Mouse (Mus musculus): ENCODE measurements around the gene Olfr319.
"Not testable (repeated sequence)": the region's sequence is repeated elsewhere in the genome, so short reads cannot be mapped to it uniquely, and the experiment has no call there.

The Olfr319 gene

GRCm38 (mm10) chr11:58698862-58699261 is at the start of gene Olfr319:
Olfr319 (plus strand) TSS chr11:58699162.
- no peak for DNase-seq (ENCODE audit: low spot score in 2 of 2)

GRCm38 (mm10) chr11:58655151-58655550 is 43.8 kb upstream of the Olfr319 start:
- no peak for DNase-seq (ENCODE audit: low spot score in 2 of 2)

- DNase-seq (ENCODE audit: low spot score in 2 of 2) = no peak
Observed at GRCm38 (mm10) chr11:58658596-58658995, 40.4 kb upstream of the Olfr319 start, which contains the start of gene Olfr322. Olfr322 (plus strand) TSS chr11:58658782.

GRCm38 (mm10) chr11:58669252-58669651 is 29.7 kb upstream of the Olfr319 start:
- no peak for DNase-seq (ENCODE audit: low spot score in 2 of 2)

- no peak for DNase-seq (ENCODE audit: low spot score in 2 of 2)
Observed at GRCm38 (mm10) chr11:58671825-58672224, 27.1 kb upstream of the Olfr319 start.

GRCm38 (mm10) chr11:58680799-58681198 is 18.2 kb upstream of the Olfr319 start, which contains the start of gene Olfr320:
Olfr320 (plus strand) TSS chr11:58681099.
- DNase-seq (ENCODE audit: low spot score in 2 of 2) = no peak

- DNase-seq (ENCODE audit: low spot score in 2 of 2) = no peak
Observed at GRCm38 (mm10) chr11:58709086-58709485, 10.1 kb downstream of the Olfr319 start.

GRCm38 (mm10) chr11:58717723-58718122 is 18.8 kb downstream of the Olfr319 start:
- DNase-seq (ENCODE audit: low spot score in 2 of 2) = not testable (repeated sequence)

- DNase-seq (ENCODE audit: low spot score in 2 of 2) = no peak
Observed at GRCm38 (mm10) chr11:58719701-58720100, 20.7 kb downstream of the Olfr319 start.

- DNase-seq (ENCODE audit: low spot score in 2 of 2) = no peak
Observed at GRCm38 (mm10) chr11:58723914-58724313, 25.0 kb downstream of the Olfr319 start, which contains the start of gene Olfr318. Olfr318 (minus strand) TSS chr11:58724014.

GRCm38 (mm10) chr11:58727896-58728650 is 29.1 kb downstream of the Olfr319 start:
- DNase-seq (ENCODE audit: low spot score in 2 of 2) = not testable (repeated sequence)

- DNase-seq (ENCODE audit: low spot score in 2 of 2) = no peak
Observed at GRCm38 (mm10) chr11:58733372-58733771, 34.4 kb downstream of the Olfr319 start.

- no peak for DNase-seq (ENCODE audit: low spot score in 2 of 2)
Observed at GRCm38 (mm10) chr11:58738792-58739262, 39.9 kb downstream of the Olfr319 start, which contains the start of gene Olfr317. Olfr317 (minus strand) TSS chr11:58739212.

- not testable (repeated sequence) for DNase-seq (ENCODE audit: low spot score in 2 of 2)
Observed at GRCm38 (mm10) chr11:58751096-58751495, 52.1 kb downstream of the Olfr319 start.

GRCm38 (mm10) chr11:58752434-58752833 is 53.5 kb downstream of the Olfr319 start, which contains the start of gene Olfr316:
Olfr316 (plus strand) TSS chr11:58752734.
- no peak for DNase-seq (ENCODE audit: low spot score in 2 of 2)
